Mouse (Mus musculus) layer of hippocampus, postnatal 25 days (tissue): ENCODE data around the gene Sprr2a1. TPM values are rescaled to one million over a fixed set of nuclear protein-coding genes. Genes with fewer than 3 reads are reported as not detected.
"Not testable (repeated sequence)": the region's sequence is repeated elsewhere in the genome, so short reads cannot be mapped to it uniquely, and the experiment has no call there.

Experiments
- DNase-seq, 2 experiments: peaks; one replicate each; pipeline ENCODE4 v3.0.0; 2022; ENCODE audit warnings: mixed read lengths in 2 of 2, low spot score in 1 of 2; ENCODE audit errors: extremely low spot score in 1 of 2
- total RNA-seq, 2 experiments: library from RNA; stranded (reverse); gene quantifications; 2 replicates each; pipeline ENCODE4 v1.2.3; 2021

Gene Sprr2a1
- not detected for total RNA-seq

GRCm38 (mm10) chr3:92215569-92215968, at the start of gene Sprr2a1, which contains the start of gene Sprr2a2:
Gene Sprr2a1 (plus strand): TSS chr3:92215799.
Gene Sprr2a2 (plus strand): TSS chr3:92215920.
- DNase-seq = not testable (repeated sequence)

GRCm38 (mm10) chr3:92169847-92170246, 45.8 kb upstream of the Sprr2a1 start:
- no peak for DNase-seq

GRCm38 (mm10) chr3:92176880-92177279, 38.7 kb upstream of the Sprr2a1 start:
- DNase-seq = no peak

- no peak for DNase-seq
These were observed 19.9 kb upstream of the Sprr2a1 start for GRCm38 (mm10) chr3:92195512-92196200.

- not testable (repeated sequence) for DNase-seq
These were observed 4.3 kb upstream of the Sprr2a1 start for GRCm38 (mm10) chr3:92211133-92211925.

GRCm38 (mm10) chr3:92212059-92212458, 3.5 kb upstream of the Sprr2a1 start:
- not testable (repeated sequence) for DNase-seq

GRCm38 (mm10) chr3:92213651-92214050, 1.9 kb upstream of the Sprr2a1 start:
- DNase-seq = not testable (repeated sequence)

- DNase-seq = not testable (repeated sequence)
These were observed 3.4 kb downstream of the Sprr2a1 start for GRCm38 (mm10) chr3:92219031-92219430.

- DNase-seq = not testable (repeated sequence)
These were observed 8.1 kb downstream of the Sprr2a1 start for GRCm38 (mm10) chr3:92223708-92224107.

- DNase-seq = not testable (repeated sequence)
These were observed 11.8 kb downstream of the Sprr2a1 start for GRCm38 (mm10) chr3:92227410-92227809.

GRCm38 (mm10) chr3:92236463-92237189, 21.0 kb downstream of the Sprr2a1 start:
- not testable (repeated sequence) for DNase-seq

- not testable (repeated sequence) for DNase-seq
These were observed 23.1 kb downstream of the Sprr2a1 start for GRCm38 (mm10) chr3:92238736-92239135.

- not testable (repeated sequence) for DNase-seq
These were observed 23.6 kb downstream of the Sprr2a1 start for GRCm38 (mm10) chr3:92239197-92239596.

- not testable (repeated sequence) for DNase-seq
These were observed 29.2 kb downstream of the Sprr2a1 start for GRCm38 (mm10) chr3:92244833-92245232.

GRCm38 (mm10) chr3:92246245-92246644, 30.6 kb downstream of the Sprr2a1 start:
- DNase-seq = not testable (repeated sequence)

GRCm38 (mm10) chr3:92248494-92248893, 32.9 kb downstream of the Sprr2a1 start:
- not testable (repeated sequence) for DNase-seq

- not testable (repeated sequence) for DNase-seq
These were observed 34.9 kb downstream of the Sprr2a1 start for GRCm38 (mm10) chr3:92250450-92250849.

- not testable (repeated sequence) for DNase-seq
These were observed 38.3 kb downstream of the Sprr2a1 start for GRCm38 (mm10) chr3:92253860-92254259.

- not testable (repeated sequence) for DNase-seq
These were observed 42.9 kb downstream of the Sprr2a1 start for GRCm38 (mm10) chr3:92258526-92258925.

- DNase-seq = not testable (repeated sequence)
These were observed 47.9 kb downstream of the Sprr2a1 start for GRCm38 (mm10) chr3:92263462-92263861.
